Mouse (Mus musculus) embryonic facial prominence, embryonic 15.5 days (tissue): ENCODE data around the gene Cfap126. TPM values are rescaled to one million over a fixed set of nuclear protein-coding genes. Genes with fewer than 3 reads are reported as not detected.

Experiments used
- ATAC-seq: fragments of 200-750 bp; cut with Nextera tagmentation; 2 replicates; pipeline ENCODE4 v1.8.0; 2017; ENCODE audit warnings: low read depth, moderate TSS enrichment; ENCODE audit not compliant: insufficient number of reproducible peaks, low FRiP score, low TSS enrichment
- H3K27ac ChIP-seq: fragments of 300-500 bp; sonication (generic); replicated peaks from 2 replicates; pipeline ENCODE4 v1.5.1; 2015; ENCODE audit warnings: mild to moderate bottlenecking, inconsistent platforms
- H3K27me3 ChIP-seq: fragments of 300-500 bp; sonication (generic); 2 replicates; pipeline ENCODE4 v1.6.1; 2015; ENCODE audit warnings: inconsistent platforms
- H3K36me3 ChIP-seq: fragments of 300-500 bp; sonication (generic); 2 replicates; pipeline ENCODE4 v1.6.1; 2015; ENCODE audit warnings: mild to moderate bottlenecking, inconsistent platforms
- H3K4me1 ChIP-seq: fragments of 300-500 bp; sonication (generic); 2 replicates; pipeline ENCODE4 v1.6.1; 2015; ENCODE audit warnings: inconsistent platforms
- H3K4me2 ChIP-seq: fragments of 300-500 bp; sonication (generic); replicated peaks from 2 replicates; pipeline ENCODE4 v1.6.1; 2015; ENCODE audit warnings: mild to moderate bottlenecking, inconsistent platforms
- H3K4me3 ChIP-seq: fragments of 300-500 bp; sonication (generic); replicated peaks from 2 replicates; pipeline ENCODE4 v1.5.1; 2015; ENCODE audit warnings: mild to moderate bottlenecking, inconsistent platforms
- H3K9ac ChIP-seq: fragments of 300-500 bp; sonication (generic); 2 replicates; pipeline ENCODE4 v1.6.1; 2015; ENCODE audit warnings: inconsistent platforms
- H3K9me3 ChIP-seq: fragments of 300-500 bp; sonication (generic); replicated peaks from 2 replicates; pipeline ENCODE4 v1.6.1; 2016; ENCODE audit warnings: inconsistent platforms
- WGBS: fragments of 180-500 bp; shearing (Covaris S2); methylation state at CpG from one replicate; pipeline ENCODE4 v1.1.7; 2015; 5-methylcytosine and 5-hydroxymethylcytosine counted together
- polyA plus RNA-seq: library from polyadenylated mRNA; unstranded; fragments of >200 nt; fragmentation: Nextera tagmentation; extraction: Ambion mirVana; gene quantifications from 2 replicates; pipeline ENCODE4 v1.2.1, GENCODE M21; 2015

The Cfap126 gene
- polyA plus RNA-seq, 1 experiment from 2014 or later, result 28.6 TPM

GRCm38 (mm10) chr1:171094424-171094823, 19.3 kb upstream of the Cfap126 start:
- H3K4me1 ChIP-seq, result no peaks in the 10 kb centered on the region
- H3K27me3 ChIP-seq, result no peaks in the 10 kb centered on the region
- no peak overlapping the region for H3K4me2 ChIP-seq
- no peak overlapping the region for H3K4me3 ChIP-seq
- no peak for ATAC-seq
- no peaks in the 10 kb centered on the region for H3K36me3 ChIP-seq
- H3K9ac ChIP-seq, result no peak overlapping the region
- H3K9me3 ChIP-seq, result no peaks in the 10 kb centered on the region
- 46% methylated on average over 4 of the region's 4 CpGs for WGBS
- H3K27ac ChIP-seq, result no peak overlapping the region

- Histone ChIP-seq H3K4me2 (no peak overlapping the region), H3K4me1 (no peaks in the 10 kb centered on the region), H3K9me3 (no peaks in the 10 kb centered on the region), H3K36me3 (no peaks in the 10 kb centered on the region), H3K27me3 (no peaks in the 10 kb centered on the region), H3K4me3 (no peak overlapping the region), H3K27ac (no peak overlapping the region), H3K9ac (no peak overlapping the region)
- WGBS, result 17% methylated on average over 10 of the region's 10 CpGs
- no peak for ATAC-seq
These were observed 17.4 kb upstream of the Cfap126 start for GRCm38 (mm10) chr1:171096110-171096964.

- H3K27me3 ChIP-seq, result no peaks in the 10 kb centered on the region
- no peak overlapping the region for H3K9ac ChIP-seq
- no peak for ATAC-seq
- no peaks in the 10 kb centered on the region for H3K9me3 ChIP-seq
- H3K4me2 ChIP-seq, result no peak overlapping the region
- no peaks in the 10 kb centered on the region for H3K4me1 ChIP-seq
- H3K36me3 ChIP-seq, result no peaks in the 10 kb centered on the region
- no peak overlapping the region for H3K27ac ChIP-seq
- no peak overlapping the region for H3K4me3 ChIP-seq
These were observed 16.6 kb upstream of the Cfap126 start for GRCm38 (mm10) chr1:171097136-171097535.

DNA sequence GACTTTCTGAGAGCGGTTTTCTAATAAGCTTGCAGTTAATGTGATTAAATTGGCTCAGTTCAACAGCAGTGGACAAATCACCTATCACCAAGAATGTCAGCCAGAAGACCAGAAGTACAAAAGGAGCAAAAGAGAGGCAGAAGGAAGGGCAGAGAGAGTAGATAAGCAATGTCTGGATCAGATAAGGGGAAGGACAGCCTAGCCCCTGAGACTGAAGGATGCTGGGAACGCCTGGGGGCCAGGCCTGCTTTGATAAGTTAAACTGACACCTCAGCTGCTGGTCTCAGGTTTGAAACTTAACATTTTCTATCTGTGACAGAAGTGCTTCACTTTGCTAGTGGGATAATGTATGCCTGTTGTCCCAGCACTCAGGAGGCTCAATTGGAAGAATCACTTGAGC, 16.1 kb upstream of the Cfap126 start:
- ATAC-seq, result no peak
- Histone ChIP-seq H3K4me3 (no peak overlapping the region), H3K36me3 (no peaks in the 10 kb centered on the region), H3K9me3 (no peaks in the 10 kb centered on the region), H3K9ac (no peak overlapping the region), H3K27ac (no peak overlapping the region), H3K27me3 (no peaks in the 10 kb centered on the region), H3K4me1 (no peaks in the 10 kb centered on the region), H3K4me2 (no peak overlapping the region)
- WGBS, result 23% methylated on average over 2 of the region's 2 CpGs

DNA sequence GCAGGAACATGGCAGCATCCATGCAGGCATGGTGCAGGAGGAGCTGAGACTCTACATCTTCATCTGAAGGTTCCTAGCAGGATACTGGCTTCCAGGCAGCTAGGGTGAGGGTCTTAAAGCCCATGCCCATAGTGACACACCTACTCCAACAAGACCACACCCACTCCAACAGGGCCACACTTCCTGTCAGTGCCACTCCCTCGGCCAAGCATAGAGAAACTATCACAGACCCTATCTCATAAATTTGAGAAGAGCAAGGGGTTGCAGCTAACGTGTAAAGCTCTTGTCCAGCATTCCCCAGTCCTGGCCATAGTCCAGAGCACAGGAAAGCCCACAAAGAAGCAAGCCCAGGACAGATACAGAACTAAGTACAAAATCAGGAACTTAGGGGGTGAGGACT, 12.7 kb upstream of the Cfap126 start:
- H3K4me2 ChIP-seq, result no peak overlapping the region
- H3K9me3 ChIP-seq, result no peaks in the 10 kb centered on the region
- H3K4me1 ChIP-seq, result peaks cover 7% of the 10 kb centered on the region; the same call in 1 of the 2 replicates
- H3K36me3 ChIP-seq, result no peaks in the 10 kb centered on the region
- WGBS, result 32% methylated on average over 2 of the region's 2 CpGs
- ATAC-seq, result no peak
- H3K4me3 ChIP-seq, result no peak overlapping the region
- H3K27me3 ChIP-seq, result no peaks in the 10 kb centered on the region
- no peak overlapping the region for H3K27ac ChIP-seq
- no peak overlapping the region for H3K9ac ChIP-seq

DNA sequence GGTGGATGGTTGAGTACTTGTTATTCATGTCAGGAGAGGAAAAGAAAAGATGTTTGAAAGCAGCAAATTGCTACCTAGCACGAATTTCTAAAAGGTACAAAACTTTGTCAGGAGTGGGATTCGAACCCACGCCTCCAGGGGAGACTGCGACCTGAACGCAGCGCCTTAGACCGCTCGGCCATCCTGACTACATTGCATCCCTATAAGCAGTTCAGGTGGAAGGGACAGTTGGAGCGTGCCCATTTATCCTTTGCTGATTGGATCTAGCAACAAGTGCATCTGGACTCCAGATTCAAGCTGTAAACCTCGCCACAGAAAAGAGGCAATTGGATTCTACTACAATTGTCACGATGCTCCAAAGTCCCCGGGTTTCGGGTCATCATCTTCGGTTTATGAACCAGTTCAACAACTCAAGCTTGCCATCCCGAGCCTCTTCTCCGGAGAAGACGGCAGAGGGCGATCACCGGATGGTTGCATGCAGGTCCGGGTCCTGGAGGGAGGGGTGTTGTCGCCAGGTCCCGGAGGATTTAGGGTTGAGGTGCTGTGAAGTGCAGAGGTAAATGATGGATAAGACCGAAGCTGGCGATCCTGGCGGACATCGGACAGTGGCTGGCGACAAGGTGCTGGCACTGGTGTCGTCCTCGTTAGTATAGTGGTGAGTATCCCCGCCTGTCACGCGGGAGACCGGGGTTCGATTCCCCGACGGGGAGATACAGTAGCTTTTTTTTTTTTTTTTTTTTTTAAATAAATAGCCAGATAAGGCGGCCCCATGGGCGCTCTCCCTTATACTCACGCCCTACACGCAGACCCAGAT, 11.8 kb upstream of the Cfap126 start:
- H3K4me2 ChIP-seq, result peak overlapping the region; percentile 66
- peak overlapping the region; percentile 71 for H3K4me3 ChIP-seq
- no peaks in the 10 kb centered on the region for H3K36me3 ChIP-seq
- peak overlapping the region; percentile 42; the same call in 1 of the 2 replicates for H3K9ac ChIP-seq
- no peaks in the 10 kb centered on the region for H3K9me3 ChIP-seq
- H3K27ac ChIP-seq, result peak overlapping the region; percentile 78; the same call in 1 of the 2 replicates
- H3K4me1 ChIP-seq, result peaks cover 7% of the 10 kb centered on the region; the same call in 1 of the 2 replicates
- WGBS, result under 1% methylated on average over 40 of the region's 40 CpGs
- ATAC-seq, result peak; percentile 84
- H3K27me3 ChIP-seq, result no peaks in the 10 kb centered on the region

DNA sequence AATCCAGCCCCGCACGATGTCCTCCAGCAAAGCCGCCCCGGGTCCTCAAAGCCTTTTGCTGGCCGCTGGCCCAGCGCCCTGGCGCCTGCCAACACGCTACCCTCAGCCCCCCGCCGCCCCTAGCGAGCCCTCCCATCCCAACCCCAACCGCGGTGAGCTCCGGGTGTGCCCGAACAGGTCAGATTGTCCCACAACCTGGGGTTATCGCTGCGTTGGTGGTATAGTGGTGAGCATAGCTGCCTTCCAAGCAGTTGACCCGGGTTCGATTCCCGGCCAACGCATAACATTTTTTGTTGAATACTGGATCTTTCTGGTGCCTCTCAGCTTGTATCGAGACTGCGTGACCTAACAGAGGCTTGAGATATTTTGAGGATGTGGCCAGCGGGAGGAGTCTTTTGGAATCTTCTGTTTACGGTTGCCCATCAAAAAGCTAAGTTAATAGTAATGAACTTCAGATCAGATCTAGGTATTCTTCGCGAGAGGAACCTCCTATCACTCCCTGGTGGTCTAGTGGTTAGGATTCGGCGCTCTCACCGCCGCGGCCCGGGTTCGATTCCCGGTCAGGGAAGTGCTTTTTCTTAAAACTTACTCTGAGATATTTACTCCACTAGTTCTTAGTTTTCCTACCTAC, 11.1 kb upstream of the Cfap126 start:
- peak overlapping the region; percentile 66 for H3K4me2 ChIP-seq
- under 1% methylated on average over 35 of the region's 35 CpGs for WGBS
- peak; percentile 90 for ATAC-seq
- peak overlapping the region; percentile 71 for H3K4me3 ChIP-seq
- H3K36me3 ChIP-seq, result no peaks in the 10 kb centered on the region
- H3K9ac ChIP-seq, result peak overlapping the region; percentile 42; the same call in 1 of the 2 replicates
- no peaks in the 10 kb centered on the region for H3K9me3 ChIP-seq
- peak overlapping the region; percentile 78 for H3K27ac ChIP-seq
- H3K27me3 ChIP-seq, result no peaks in the 10 kb centered on the region
- H3K4me1 ChIP-seq, result peaks cover 7% of the 10 kb centered on the region; the same call in 1 of the 2 replicates

DNA sequence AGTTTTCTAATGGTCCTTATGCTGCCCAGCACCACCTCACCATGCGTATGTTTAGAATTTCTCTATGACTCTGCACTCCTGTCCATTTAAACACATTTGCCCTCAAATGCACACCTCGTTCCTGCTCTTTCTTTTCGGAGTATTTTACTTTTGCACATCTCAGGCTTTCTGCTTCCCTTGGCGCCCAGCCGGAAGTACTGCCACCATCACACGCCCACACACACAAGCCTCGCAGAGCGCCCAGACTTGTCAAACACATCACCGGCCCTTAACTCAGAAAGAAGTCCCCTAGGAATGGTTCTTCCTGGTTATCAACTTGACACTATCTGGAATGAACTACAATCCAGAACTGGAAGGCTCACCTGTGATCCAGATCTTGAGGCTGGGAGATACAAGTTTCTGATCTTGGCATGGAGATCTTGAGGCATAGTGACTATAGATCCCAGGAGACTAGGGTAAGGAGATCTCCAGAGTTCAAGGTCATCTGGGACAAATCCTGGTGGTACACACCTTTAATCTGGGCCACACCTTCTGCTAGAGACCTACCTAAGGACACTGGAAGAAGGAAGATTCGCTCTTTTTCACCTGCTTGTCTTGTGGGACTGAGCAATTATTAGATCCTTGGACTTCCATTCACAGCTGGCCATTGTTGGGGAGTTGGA, 10.4 kb upstream of the Cfap126 start:
- Histone ChIP-seq H3K4me3 (peak overlapping the region; percentile 71), H3K9ac (no peak overlapping the region), H3K9me3 (no peaks in the 10 kb centered on the region), H3K27me3 (no peaks in the 10 kb centered on the region), H3K36me3 (no peaks in the 10 kb centered on the region), H3K27ac (peak overlapping the region; percentile 39; the same call in 1 of the 2 replicates), H3K4me1 (peaks cover 7% of the 10 kb centered on the region; the same call in 1 of the 2 replicates), H3K4me2 (peak overlapping the region; percentile 66)
- ATAC-seq, result no peak
- 8% methylated on average over 10 of the region's 10 CpGs for whole genome bisulfite sequencing

DNA sequence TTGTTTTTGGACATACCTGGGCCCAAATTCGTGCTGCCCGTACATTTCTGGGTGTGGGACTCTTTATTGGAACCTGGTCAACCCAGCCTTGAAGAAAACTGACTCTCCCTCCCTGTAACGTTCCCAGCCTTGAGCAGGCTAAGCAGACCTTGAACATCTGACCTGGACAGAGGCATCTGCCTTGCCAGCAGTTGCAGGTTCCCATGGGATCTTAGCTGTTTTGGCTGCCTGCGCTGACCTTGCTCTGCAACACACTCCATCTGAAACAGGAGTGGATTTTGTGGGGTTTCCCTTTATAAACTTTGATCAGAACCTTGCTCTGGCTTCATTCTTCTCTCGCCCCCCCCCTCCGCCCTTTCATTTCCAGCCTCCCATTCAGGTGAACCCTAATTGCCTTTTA, 8.5 kb upstream of the Cfap126 start:
- 67% methylated on average over 6 of the region's 6 CpGs for WGBS
- ATAC-seq, result no peak
- H3K36me3 ChIP-seq, result no peaks in the 10 kb centered on the region
- no peak overlapping the region for H3K4me3 ChIP-seq
- H3K27ac ChIP-seq, result no peak overlapping the region
- no peaks in the 10 kb centered on the region for H3K27me3 ChIP-seq
- no peak overlapping the region for H3K4me2 ChIP-seq
- H3K4me1 ChIP-seq, result peaks cover 8% of the 10 kb centered on the region; the same call in 1 of the 2 replicates
- no peaks in the 10 kb centered on the region for H3K9me3 ChIP-seq
- H3K9ac ChIP-seq, result no peak overlapping the region

DNA sequence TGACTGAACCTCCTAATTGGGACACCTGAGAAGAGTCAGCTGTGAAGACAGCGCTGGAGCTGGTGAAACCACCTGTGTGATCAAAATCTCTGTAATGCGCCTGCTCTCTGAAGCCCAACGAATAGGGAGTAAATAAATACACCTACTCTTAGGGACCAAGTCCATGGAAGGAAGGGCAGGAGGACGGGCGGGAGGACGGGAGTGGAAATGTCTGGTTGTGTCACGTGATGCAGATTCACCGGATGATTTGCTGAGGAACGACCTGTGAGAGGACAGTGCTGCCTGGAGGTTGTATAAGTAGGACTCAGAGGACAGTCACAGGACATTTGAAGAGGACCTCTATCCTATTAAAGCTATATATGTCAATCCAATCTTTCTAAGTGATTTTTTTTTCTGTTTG, 4.1 kb upstream of the Cfap126 start:
- ATAC-seq, result no peak
- 36% methylated on average over 9 of the region's 9 CpGs for WGBS
- no peak overlapping the region for H3K27ac ChIP-seq
- H3K4me1 ChIP-seq, result peaks cover 15% of the 10 kb centered on the region
- no peak overlapping the region for H3K4me2 ChIP-seq
- no peak overlapping the region for H3K4me3 ChIP-seq
- no peaks in the 10 kb centered on the region for H3K36me3 ChIP-seq
- H3K9me3 ChIP-seq, result no peaks in the 10 kb centered on the region
- H3K27me3 ChIP-seq, result no peaks in the 10 kb centered on the region
- H3K9ac ChIP-seq, result no peak overlapping the region
